Mouse (Mus musculus) spleen, postnatal 0 days (tissue): Measurements from ENCODE around the gene Rasl11b. TPM values are rescaled to one million over a fixed set of nuclear protein-coding genes. Genes with fewer than 3 reads are reported as not detected.

Source experiments
- polyA plus RNA-seq: library from polyadenylated mRNA; unstranded; fragments of >200 nt; fragmentation: Nextera tagmentation; extraction: Ambion mirVana; gene quantifications from 2 replicates; pipeline ENCODE4 v1.2.1, GENCODE M21; 2015

Rasl11b gene
- 16.4 and 17.9 TPM in 2 replicates for polyA plus RNA-seq

GRCm38 (mm10) chr5:74194841-74195613 lies at the start of gene Rasl11b:
Gene Rasl11b, plus strand, starts transcription at chr5:74195286.

Other genes starting within 250 kb of the Rasl11b start
- 24.6 and 25.9 TPM in 2 replicates for gene Usp46, start 126.9 kb upstream of the Rasl11b start, polyA plus RNA-seq